Mouse (Mus musculus): ENCODE data around the gene Lama2. TPM values are rescaled to one million over a fixed set of nuclear protein-coding genes. Genes with fewer than 3 reads are reported as not detected.

Lama2 gene
- polyA plus RNA-seq, 1 experiment from 2014 or later: 4.6 TPM

- H3K9me3 ChIP-seq: no peaks in the 10 kb centered on the region
- H3K9ac ChIP-seq (replicated peaks): no peak overlapping the region
- ATAC-seq: peak; percentile 71
- no peaks in the 10 kb centered on the region for H3K27me3 ChIP-seq
- H3K4me2 ChIP-seq (replicated peaks): no peak overlapping the region
- no peak overlapping the region for H3K4me3 ChIP-seq (replicated peaks)
- WGBS: 35% methylated on average over 7 of the region's 7 CpGs
- H3K27ac ChIP-seq: no peak overlapping the region
- no peaks in the 10 kb centered on the region for H3K36me3 ChIP-seq
- no peaks in the 10 kb centered on the region for H3K4me1 ChIP-seq (replicated peaks)
Observed at GRCm38 (mm10) chr10:27344278-27344677, 275.3 kb downstream of the Lama2 start.

- WGBS: 44% methylated on average over 4 of the region's 4 CpGs
Observed at GRCm38 (mm10) chr10:27322410-27322990, 297.1 kb downstream of the Lama2 start.

GRCm38 (mm10) chr10:27307444-27307843 lies 312.1 kb downstream of the Lama2 start:
- 79% methylated on average over 8 of the region's 8 CpGs for WGBS

More at GRCm38 (mm10) chr10:27322410-27322990, 297.1 kb downstream of the Lama2 start:
- no peaks in the 10 kb centered on the region for H3K27me3 ChIP-seq
- H3K36me3 ChIP-seq: no peaks in the 10 kb centered on the region
- H3K4me3 ChIP-seq (replicated peaks): no peak overlapping the region
- no peak overlapping the region for H3K4me2 ChIP-seq (replicated peaks)
- ATAC-seq: no peak
- H3K27ac ChIP-seq: no peak overlapping the region
- no peak overlapping the region for H3K9ac ChIP-seq (replicated peaks)
- no peaks in the 10 kb centered on the region for H3K9me3 ChIP-seq
- no peaks in the 10 kb centered on the region for H3K4me1 ChIP-seq (replicated peaks)

DNA sequence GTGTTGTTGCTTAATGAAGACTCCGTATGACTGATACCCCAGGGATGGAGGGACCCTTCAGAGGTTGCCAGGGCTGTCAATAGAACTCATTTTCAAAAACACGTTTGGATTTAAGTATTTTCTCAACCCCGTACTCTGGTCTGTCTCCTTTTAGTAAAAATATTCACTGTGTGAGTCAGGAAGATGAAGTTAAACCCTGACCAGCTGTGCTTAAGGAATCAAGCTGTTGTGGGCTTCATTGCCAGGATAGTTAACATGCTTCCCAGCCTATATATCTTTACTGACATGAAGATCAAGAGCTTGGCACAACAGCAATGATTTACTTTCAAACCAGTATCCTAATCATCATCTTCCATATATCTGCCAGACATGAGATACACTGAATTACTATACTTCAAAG lies 314.3 kb downstream of the Lama2 start:
- no peak overlapping the region for H3K4me3 ChIP-seq (replicated peaks)
- H3K4me2 ChIP-seq (replicated peaks): no peak overlapping the region
- H3K9me3 ChIP-seq: no peaks in the 10 kb centered on the region
- no peak overlapping the region for H3K27ac ChIP-seq
- H3K9ac ChIP-seq (replicated peaks): no peak overlapping the region
- H3K27me3 ChIP-seq: no peaks in the 10 kb centered on the region
- no peaks in the 10 kb centered on the region for H3K4me1 ChIP-seq (replicated peaks)
- no peak for ATAC-seq
- WGBS: 55% methylated on average over 3 of the region's 3 CpGs
- no peaks in the 10 kb centered on the region for H3K36me3 ChIP-seq

More at GRCm38 (mm10) chr10:27307444-27307843, 312.1 kb downstream of the Lama2 start:
- no peaks in the 10 kb centered on the region for H3K36me3 ChIP-seq
- no peak overlapping the region for H3K27ac ChIP-seq
- no peaks in the 10 kb centered on the region for H3K4me1 ChIP-seq (replicated peaks)
- 0 out of 2 replicates have a peak, but pooled peaks have one; percentile 37 for ATAC-seq
- H3K4me2 ChIP-seq (replicated peaks): no peak overlapping the region
- no peaks in the 10 kb centered on the region for H3K27me3 ChIP-seq
- H3K4me3 ChIP-seq (replicated peaks): no peak overlapping the region
- H3K9me3 ChIP-seq: no peaks in the 10 kb centered on the region
- no peak overlapping the region for H3K9ac ChIP-seq (replicated peaks)

DNA sequence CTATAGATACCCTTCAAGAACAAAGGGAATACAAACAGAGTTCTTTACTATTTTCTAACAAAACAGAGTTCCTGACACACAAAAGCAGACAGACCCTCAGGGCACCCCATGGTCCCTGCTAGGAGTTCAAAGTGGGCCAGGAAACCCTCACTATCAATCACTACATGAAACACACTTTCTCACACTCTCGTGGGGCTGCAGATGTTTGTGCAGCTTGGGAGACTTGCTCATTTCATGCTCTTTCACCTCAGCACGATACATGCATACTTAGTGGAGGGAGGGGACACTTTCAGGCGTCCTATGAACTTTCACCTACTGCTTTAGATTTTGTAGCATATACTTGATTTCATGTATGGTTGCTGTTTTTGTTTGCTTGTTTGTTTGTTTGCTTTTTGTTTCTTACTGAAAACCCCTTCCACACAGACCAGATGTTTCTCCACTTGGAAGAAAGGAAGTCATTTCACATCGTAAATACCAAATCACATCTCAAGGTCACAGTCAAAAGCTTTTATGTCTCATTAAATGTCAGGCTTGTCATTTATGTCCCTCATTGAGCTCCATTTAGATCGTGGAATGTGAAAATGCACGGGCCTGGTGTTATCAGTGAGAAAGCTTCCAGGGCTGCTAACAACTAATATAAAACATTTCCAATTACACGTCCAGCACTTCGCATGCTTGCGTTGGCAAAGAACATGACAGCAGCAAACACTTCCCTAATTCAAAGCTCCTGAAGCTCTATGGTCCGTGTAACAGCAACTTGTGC lies 334.3 kb downstream of the Lama2 start:
- Histone ChIP-seq H3K9me3 (no peaks in the 10 kb centered on the region), H3K4me1 (replicated peaks) (peaks cover 7% of the 10 kb centered on the region; the same call in 1 of the 2 replicates), H3K27ac (no peak overlapping the region), H3K36me3 (no peaks in the 10 kb centered on the region), H3K9ac (replicated peaks) (no peak overlapping the region), H3K27me3 (no peaks in the 10 kb centered on the region), H3K4me3 (replicated peaks) (no peak overlapping the region), H3K4me2 (replicated peaks) (no peak overlapping the region)
- no peak for ATAC-seq
- 54% methylated on average over 10 of the region's 10 CpGs for WGBS

- Histone ChIP-seq H3K4me3 (replicated peaks) (no peak overlapping the region), H3K27me3 (no peaks in the 10 kb centered on the region), H3K36me3 (no peaks in the 10 kb centered on the region), H3K27ac (no peak overlapping the region), H3K9ac (replicated peaks) (no peak overlapping the region), H3K9me3 (no peaks in the 10 kb centered on the region), H3K4me1 (replicated peaks) (peaks cover 5% of the 10 kb centered on the region), H3K4me2 (replicated peaks) (no peak overlapping the region)
- WGBS: 51% methylated on average over 2 of the region's 2 CpGs
- ATAC-seq: peak; percentile 55; the same call in 1 of the 2 replicates
Observed at GRCm38 (mm10) chr10:27267432-27267831, 352.1 kb downstream of the Lama2 start.

DNA sequence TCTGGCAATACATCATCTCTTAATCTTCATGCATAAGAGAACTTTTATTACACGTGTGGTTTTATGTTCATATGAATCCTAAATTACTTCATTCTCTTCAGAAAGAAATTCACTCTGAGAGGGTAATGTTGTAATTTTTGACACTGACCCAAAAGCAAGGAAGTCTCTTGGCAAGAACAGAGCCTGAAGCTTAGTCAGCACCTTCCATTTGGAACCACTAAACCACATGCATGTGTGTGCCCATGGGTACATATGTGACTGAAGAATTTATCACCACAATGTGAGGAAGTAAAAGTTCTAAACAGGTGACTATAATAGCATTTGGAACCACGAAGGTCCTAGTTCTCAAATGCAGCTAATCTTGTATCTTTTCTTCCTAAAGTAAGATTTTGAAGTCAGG lies 353.7 kb downstream of the Lama2 start:
- H3K4me2 ChIP-seq (replicated peaks): no peak overlapping the region
- H3K36me3 ChIP-seq: no peaks in the 10 kb centered on the region
- no peak overlapping the region for H3K9ac ChIP-seq (replicated peaks)
- no peak overlapping the region for H3K27ac ChIP-seq
- H3K4me1 ChIP-seq (replicated peaks): peaks cover 5% of the 10 kb centered on the region
- H3K27me3 ChIP-seq: no peaks in the 10 kb centered on the region
- WGBS: 70% methylated on average over 2 of the region's 2 CpGs
- no peaks in the 10 kb centered on the region for H3K9me3 ChIP-seq
- ATAC-seq: no peak
- no peak overlapping the region for H3K4me3 ChIP-seq (replicated peaks)

- H3K4me2 ChIP-seq (replicated peaks): no peak overlapping the region
- H3K9ac ChIP-seq (replicated peaks): no peak overlapping the region
- no peaks in the 10 kb centered on the region for H3K36me3 ChIP-seq
- H3K27ac ChIP-seq: no peak overlapping the region
- no peak overlapping the region for H3K4me3 ChIP-seq (replicated peaks)
- no peaks in the 10 kb centered on the region for H3K9me3 ChIP-seq
- peaks cover 5% of the 10 kb centered on the region for H3K4me1 ChIP-seq (replicated peaks)
- ATAC-seq: no peak
- no peaks in the 10 kb centered on the region for H3K27me3 ChIP-seq
- 55% methylated on average over 2 of the region's 2 CpGs for WGBS
Observed at GRCm38 (mm10) chr10:27264713-27265112, 354.8 kb downstream of the Lama2 start.

GRCm38 (mm10) chr10:27249741-27250140 lies 369.8 kb downstream of the Lama2 start:
- Histone ChIP-seq H3K4me3 (replicated peaks) (no peak overlapping the region), H3K9me3 (no peaks in the 10 kb centered on the region), H3K36me3 (no peaks in the 10 kb centered on the region), H3K27ac (no peak overlapping the region), H3K4me1 (replicated peaks) (no peaks in the 10 kb centered on the region), H3K9ac (replicated peaks) (no peak overlapping the region), H3K27me3 (no peaks in the 10 kb centered on the region), H3K4me2 (replicated peaks) (no peak overlapping the region)
- 100% methylated on average over 1 of the region's 1 CpGs for WGBS
- no peak for ATAC-seq

GRCm38 (mm10) chr10:27234755-27235154 lies 384.8 kb downstream of the Lama2 start:
- H3K4me3 ChIP-seq (replicated peaks): no peak overlapping the region
- H3K27ac ChIP-seq: no peak overlapping the region
- WGBS: 48% methylated on average over 4 of the region's 4 CpGs
- H3K9ac ChIP-seq (replicated peaks): no peak overlapping the region
- no peaks in the 10 kb centered on the region for H3K36me3 ChIP-seq
- H3K9me3 ChIP-seq: no peaks in the 10 kb centered on the region
- H3K4me1 ChIP-seq (replicated peaks): 0 out of 2 replicates have a peak, but pooled peaks cover 4% of the 10 kb centered on the region
- no peak for ATAC-seq
- no peaks in the 10 kb centered on the region for H3K27me3 ChIP-seq
- H3K4me2 ChIP-seq (replicated peaks): no peak overlapping the region

DNA sequence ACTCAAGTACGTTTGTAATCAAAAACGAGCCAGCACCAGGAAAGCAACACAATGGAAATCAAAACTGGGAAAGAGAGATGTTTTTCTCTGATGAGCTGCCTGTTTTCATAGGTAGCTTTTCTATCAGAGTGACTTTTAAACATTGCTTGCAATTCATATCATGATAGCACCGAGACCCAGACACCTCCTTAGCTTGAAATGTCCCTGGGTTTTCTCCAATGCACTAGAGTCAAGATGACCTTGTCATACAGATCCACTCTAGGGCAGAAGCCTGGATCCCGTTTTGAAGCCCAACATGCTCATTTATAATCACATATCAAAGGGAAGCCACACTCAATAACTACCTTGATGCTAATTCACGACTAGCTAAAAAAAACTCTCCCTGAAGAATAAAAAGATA lies 386.0 kb downstream of the Lama2 start:
- Histone ChIP-seq H3K9ac (replicated peaks) (no peak overlapping the region), H3K4me1 (replicated peaks) (0 out of 2 replicates have a peak, but pooled peaks cover 4% of the 10 kb centered on the region), H3K4me2 (replicated peaks) (no peak overlapping the region), H3K9me3 (no peaks in the 10 kb centered on the region), H3K36me3 (no peaks in the 10 kb centered on the region), H3K27me3 (no peaks in the 10 kb centered on the region), H3K4me3 (replicated peaks) (no peak overlapping the region), H3K27ac (no peak overlapping the region)
- ATAC-seq: no peak
- WGBS: 85% methylated on average over 5 of the region's 5 CpGs

- Histone ChIP-seq H3K4me2 (replicated peaks) (no peak overlapping the region), H3K36me3 (no peaks in the 10 kb centered on the region), H3K4me3 (replicated peaks) (no peak overlapping the region), H3K27me3 (no peaks in the 10 kb centered on the region), H3K9ac (replicated peaks) (no peak overlapping the region), H3K4me1 (replicated peaks) (no peaks in the 10 kb centered on the region), H3K27ac (no peak overlapping the region), H3K9me3 (no peaks in the 10 kb centered on the region)
- WGBS: 82% methylated on average over 8 of the region's 8 CpGs
- ATAC-seq: no peak
Observed at GRCm38 (mm10) chr10:27223815-27224375, 395.7 kb downstream of the Lama2 start.

All from midbrain, embryonic 13.5 days (tissue).